Mouse (Mus musculus): ENCODE results near the gene Rbm48.
"Not testable (repeated sequence)": the region's sequence is repeated elsewhere in the genome, so short reads cannot be mapped to it uniquely, and the experiment has no call there.

Gene Rbm48

GRCm38 (mm10) chr5:3596399-3596766 is at the start of gene Rbm48:
Gene Rbm48 (minus strand): TSS chr5:3596585.
- Histone ChIP-seq H3K36me3 (ENCODE audit: control insufficient read depth, insufficient read depth, low read length, poor library complexity, severe bottlenecking) (peaks cover 3% of the 10 kb centered on the region), H3K27me3 (ENCODE audit: control insufficient read depth, insufficient read depth, low read length, poor library complexity, severe bottlenecking) (no peaks in the 10 kb centered on the region)
- DNase-seq (ENCODE audit: low read depth, low spot score): peak; percentile 89

DNA sequence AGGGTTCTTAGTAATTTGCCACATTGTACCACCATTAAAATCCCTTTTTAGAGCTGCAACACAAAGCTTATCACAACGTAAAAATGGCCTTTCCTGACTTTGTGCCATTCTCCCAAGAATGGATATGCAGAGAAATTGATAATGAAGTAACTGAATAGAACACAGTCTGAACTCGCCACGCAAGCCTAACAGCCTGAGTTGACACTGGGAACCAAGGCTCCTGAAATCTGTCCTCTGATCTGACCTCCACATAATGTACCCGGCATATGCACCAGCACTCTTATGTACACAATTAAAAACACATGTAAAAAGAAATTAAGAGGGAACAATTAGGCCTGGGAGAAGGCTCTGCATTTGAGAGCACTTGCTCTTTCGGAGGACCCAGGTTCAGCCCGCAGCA is 48.9 kb upstream of the Rbm48 start:
- peaks cover 12% of the 10 kb centered on the region for H3K36me3 ChIP-seq (ENCODE audit: control insufficient read depth, insufficient read depth, low read length, poor library complexity, severe bottlenecking)
- no peak for DNase-seq (ENCODE audit: low read depth, low spot score)
- no peaks in the 10 kb centered on the region for H3K27me3 ChIP-seq (ENCODE audit: control insufficient read depth, insufficient read depth, low read length, poor library complexity, severe bottlenecking)

DNA sequence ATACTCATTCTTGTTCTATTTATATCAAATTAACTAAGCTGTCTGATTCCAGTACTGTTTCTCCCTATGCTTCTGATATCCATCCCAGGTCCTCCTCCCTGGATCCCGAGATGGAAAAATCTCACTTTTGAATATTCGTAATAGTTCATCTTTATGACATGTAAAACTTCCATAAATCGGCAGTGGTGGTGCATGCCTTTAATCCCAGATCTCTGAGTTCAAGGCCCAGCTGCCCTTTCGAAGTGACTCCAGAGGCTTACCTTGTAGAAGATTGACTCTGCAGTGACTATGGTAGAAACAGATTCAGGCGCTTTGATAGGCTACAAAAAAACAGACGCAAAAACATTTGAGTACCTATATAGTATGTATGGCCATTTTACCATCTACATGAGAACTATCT is 48.2 kb upstream of the Rbm48 start:
- peaks cover 12% of the 10 kb centered on the region for H3K36me3 ChIP-seq (ENCODE audit: control insufficient read depth, insufficient read depth, low read length, poor library complexity, severe bottlenecking)
- no peaks in the 10 kb centered on the region for H3K27me3 ChIP-seq (ENCODE audit: control insufficient read depth, insufficient read depth, low read length, poor library complexity, severe bottlenecking)
- no peak for DNase-seq (ENCODE audit: low read depth, low spot score)

GRCm38 (mm10) chr5:3635286-3635685 is 38.9 kb upstream of the Rbm48 start:
- DNase-seq (ENCODE audit: low read depth, low spot score): no peak

DNA sequence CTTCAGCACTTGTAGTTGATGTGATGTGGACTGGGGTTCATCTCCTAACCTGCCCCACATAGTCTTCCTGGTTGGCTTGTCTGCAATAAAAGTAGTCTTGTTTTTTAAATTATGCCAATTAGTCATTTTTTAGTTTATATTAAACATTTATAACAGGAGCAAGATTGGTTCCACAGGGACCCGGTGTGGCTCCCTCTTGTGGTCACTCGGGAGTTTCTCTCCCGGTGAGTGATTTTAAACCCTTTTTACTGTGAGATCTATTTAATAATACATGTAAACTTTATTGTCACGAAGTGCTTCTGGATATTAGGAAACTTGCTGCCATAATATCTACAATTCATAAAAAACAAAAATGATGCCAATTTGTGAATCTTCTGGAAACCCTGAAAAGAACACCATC is 37.6 kb upstream of the Rbm48 start:
- peak; percentile 35 for DNase-seq (ENCODE audit: low read depth, low spot score)
- Histone ChIP-seq H3K27me3 (ENCODE audit: control insufficient read depth, insufficient read depth, low read length, poor library complexity, severe bottlenecking) (no peaks in the 10 kb centered on the region), H3K36me3 (ENCODE audit: control insufficient read depth, insufficient read depth, low read length, poor library complexity, severe bottlenecking) (0 out of 2 replicates have a peak, but pooled peaks cover 2% of the 10 kb centered on the region)

More at GRCm38 (mm10) chr5:3635286-3635685, 38.9 kb upstream of the Rbm48 start:
- Histone ChIP-seq H3K27me3 (ENCODE audit: control insufficient read depth, insufficient read depth, low read length, poor library complexity, severe bottlenecking) (no peaks in the 10 kb centered on the region), H3K36me3 (ENCODE audit: control insufficient read depth, insufficient read depth, low read length, poor library complexity, severe bottlenecking) (0 out of 2 replicates have a peak, but pooled peaks cover 2% of the 10 kb centered on the region)

GRCm38 (mm10) chr5:3633315-3633714 is 36.9 kb upstream of the Rbm48 start:
- no peak for DNase-seq (ENCODE audit: low read depth, low spot score)
- H3K36me3 ChIP-seq (ENCODE audit: control insufficient read depth, insufficient read depth, low read length, poor library complexity, severe bottlenecking): 0 out of 2 replicates have a peak, but pooled peaks cover 2% of the 10 kb centered on the region
- H3K27me3 ChIP-seq (ENCODE audit: control insufficient read depth, insufficient read depth, low read length, poor library complexity, severe bottlenecking): no peaks in the 10 kb centered on the region

GRCm38 (mm10) chr5:3632285-3632684 is 35.9 kb upstream of the Rbm48 start:
- no peaks in the 10 kb centered on the region for H3K27me3 ChIP-seq (ENCODE audit: control insufficient read depth, insufficient read depth, low read length, poor library complexity, severe bottlenecking)
- DNase-seq (ENCODE audit: low read depth, low spot score): no peak
- H3K36me3 ChIP-seq (ENCODE audit: control insufficient read depth, insufficient read depth, low read length, poor library complexity, severe bottlenecking): 0 out of 2 replicates have a peak, but pooled peaks cover 2% of the 10 kb centered on the region

DNA sequence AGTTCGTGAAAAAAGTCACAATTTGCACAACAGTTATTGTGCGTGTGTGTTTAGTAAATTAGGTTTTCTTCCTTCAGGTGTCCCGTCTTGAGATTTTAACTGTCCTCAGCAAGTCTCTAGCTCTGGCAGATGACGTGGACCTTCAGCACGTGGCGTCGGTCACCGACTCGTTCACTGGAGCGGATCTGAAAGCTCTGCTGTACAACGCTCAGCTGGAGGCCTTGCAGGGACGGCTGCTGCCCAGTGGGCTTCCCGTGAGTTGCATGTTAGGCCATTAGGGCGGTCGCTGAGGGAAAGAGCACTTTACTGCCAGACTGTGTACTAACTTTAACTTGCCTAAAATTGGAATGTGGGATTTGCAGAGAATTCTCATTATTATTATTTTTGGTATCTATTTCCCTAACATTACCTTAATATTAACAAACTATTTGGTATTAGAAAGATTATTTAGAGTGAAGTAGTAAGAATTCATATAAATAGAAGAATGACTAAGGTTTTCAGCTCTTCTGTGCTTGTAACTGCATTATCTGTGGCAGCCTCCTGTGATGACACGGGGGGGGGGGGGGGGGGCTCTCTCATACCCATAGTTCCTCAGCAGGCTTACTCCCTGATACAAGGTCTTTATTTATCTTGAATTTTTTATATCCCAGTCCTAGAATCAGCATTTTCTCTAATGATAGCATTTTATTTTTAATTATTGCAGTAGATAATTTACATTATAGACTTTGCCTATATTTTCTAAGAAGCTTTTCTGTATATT is 35.3 kb upstream of the Rbm48 start:
- 0 out of 2 replicates have a peak, but pooled peaks cover 2% of the 10 kb centered on the region for H3K36me3 ChIP-seq (ENCODE audit: control insufficient read depth, insufficient read depth, low read length, poor library complexity, severe bottlenecking)
- DNase-seq (ENCODE audit: low read depth, low spot score): no peak
- H3K27me3 ChIP-seq (ENCODE audit: control insufficient read depth, insufficient read depth, low read length, poor library complexity, severe bottlenecking): no peaks in the 10 kb centered on the region

- DNase-seq (ENCODE audit: low read depth, low spot score): no peak
- no peaks in the 10 kb centered on the region for H3K27me3 ChIP-seq (ENCODE audit: control insufficient read depth, insufficient read depth, low read length, poor library complexity, severe bottlenecking)
Measured at GRCm38 (mm10) chr5:3630055-3630454, 33.7 kb upstream of the Rbm48 start.

GRCm38 (mm10) chr5:3620486-3620885 is 24.1 kb upstream of the Rbm48 start:
- DNase-seq (ENCODE audit: low read depth, low spot score): no peak
- no peaks in the 10 kb centered on the region for H3K27me3 ChIP-seq (ENCODE audit: control insufficient read depth, insufficient read depth, low read length, poor library complexity, severe bottlenecking)
- H3K36me3 ChIP-seq (ENCODE audit: control insufficient read depth, insufficient read depth, low read length, poor library complexity, severe bottlenecking): peaks cover 6% of the 10 kb centered on the region; the same call in 1 of the 2 replicates

More at GRCm38 (mm10) chr5:3630055-3630454, 33.7 kb upstream of the Rbm48 start:
- peaks cover 5% of the 10 kb centered on the region for H3K36me3 ChIP-seq (ENCODE audit: control insufficient read depth, insufficient read depth, low read length, poor library complexity, severe bottlenecking)

GRCm38 (mm10) chr5:3611835-3612234 is 15.4 kb upstream of the Rbm48 start:
- not testable (repeated sequence) for H3K27me3 ChIP-seq (ENCODE audit: control insufficient read depth, insufficient read depth, low read length, poor library complexity, severe bottlenecking); DNase-seq (ENCODE audit: low read depth, low spot score); H3K36me3 ChIP-seq (ENCODE audit: control insufficient read depth, insufficient read depth, low read length, poor library complexity, severe bottlenecking)

GRCm38 (mm10) chr5:3609241-3609640 is 12.9 kb upstream of the Rbm48 start:
- DNase-seq (ENCODE audit: low read depth, low spot score): no peak
- H3K27me3 ChIP-seq (ENCODE audit: control insufficient read depth, insufficient read depth, low read length, poor library complexity, severe bottlenecking): no peaks in the 10 kb centered on the region
- H3K36me3 ChIP-seq (ENCODE audit: control insufficient read depth, insufficient read depth, low read length, poor library complexity, severe bottlenecking): peaks cover 6% of the 10 kb centered on the region

- DNase-seq (ENCODE audit: low read depth, low spot score): no peak
- Histone ChIP-seq H3K36me3 (ENCODE audit: control insufficient read depth, insufficient read depth, low read length, poor library complexity, severe bottlenecking) (peaks cover 6% of the 10 kb centered on the region), H3K27me3 (ENCODE audit: control insufficient read depth, insufficient read depth, low read length, poor library complexity, severe bottlenecking) (no peaks in the 10 kb centered on the region)
Measured at GRCm38 (mm10) chr5:3607114-3607513, 10.7 kb upstream of the Rbm48 start.

DNA sequence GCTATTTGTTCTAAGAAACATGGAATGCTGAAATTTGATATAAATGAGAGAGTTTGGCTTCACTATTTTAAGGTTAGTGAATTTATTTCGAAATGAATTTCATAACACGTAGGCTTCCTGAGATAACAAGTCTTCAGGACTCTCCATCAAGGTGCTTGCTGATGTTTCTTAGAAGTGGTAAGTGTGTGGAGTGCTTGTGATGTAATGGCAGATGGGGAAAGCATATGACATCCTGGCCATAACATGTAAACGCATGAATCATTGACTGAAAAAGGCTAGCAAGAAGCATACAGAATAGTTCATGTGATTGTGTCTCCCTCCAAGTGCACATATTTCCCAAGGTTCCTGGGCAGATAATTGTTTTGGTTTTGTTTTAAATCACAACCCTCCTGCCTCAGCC is 4.4 kb upstream of the Rbm48 start:
- Histone ChIP-seq H3K36me3 (ENCODE audit: control insufficient read depth, insufficient read depth, low read length, poor library complexity, severe bottlenecking) (no peaks in the 10 kb centered on the region; the same call in 1 of the 2 replicates), H3K27me3 (ENCODE audit: control insufficient read depth, insufficient read depth, low read length, poor library complexity, severe bottlenecking) (no peaks in the 10 kb centered on the region)
- no peak for DNase-seq (ENCODE audit: low read depth, low spot score)

DNA sequence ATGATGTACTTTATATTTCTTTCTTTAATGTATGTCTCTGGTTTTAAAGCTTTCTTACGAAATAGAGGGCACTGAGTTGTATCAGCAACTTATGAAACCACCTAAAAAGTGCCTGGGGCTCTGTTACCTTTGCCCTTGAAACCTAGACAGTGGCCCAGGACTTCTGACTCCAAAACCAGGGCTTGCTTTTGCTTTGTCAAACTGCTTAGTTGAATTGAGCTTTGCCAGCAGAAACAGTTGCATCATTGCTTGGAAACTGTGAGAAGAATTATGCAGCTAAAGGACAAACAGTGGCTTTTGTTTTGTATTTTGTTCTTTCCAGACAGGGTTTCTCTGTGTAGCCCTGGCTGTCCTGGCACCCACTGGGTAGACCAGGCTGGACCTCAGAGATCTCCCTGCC is 3.9 kb upstream of the Rbm48 start:
- DNase-seq (ENCODE audit: low read depth, low spot score): no peak
- no peaks in the 10 kb centered on the region for H3K27me3 ChIP-seq (ENCODE audit: control insufficient read depth, insufficient read depth, low read length, poor library complexity, severe bottlenecking)
- H3K36me3 ChIP-seq (ENCODE audit: control insufficient read depth, insufficient read depth, low read length, poor library complexity, severe bottlenecking): no peaks in the 10 kb centered on the region; the same call in 1 of the 2 replicates
